Mouse (Mus musculus) spleen, adult 2 months (tissue): ENCODE data around the gene Pde4d. TPM values are rescaled to one million over a fixed set of nuclear protein-coding genes. Genes with fewer than 3 reads are reported as not detected.

ENCODE experiments used
- DNase-seq, 2 experiments: peaks; one replicate each; pipeline versions ENCODE4 v3.0.0 to v3.0.0-alpha.2; 2012 to 2021; ENCODE audit warnings: low spot score in 2 of 2, low read depth in 1 of 2
- H3K27ac ChIP-seq: fragments of 200-500 bp; 2 replicates; pipeline ENCODE4 v1.5.1; 2012; ENCODE audit warnings: low read length, inconsistent platforms; ENCODE audit not compliant: insufficient read depth
- H3K27me3 ChIP-seq: fragments of 200-500 bp; 2 replicates; pipeline ENCODE4 v1.6.1; 2012; ENCODE audit warnings: mild to moderate bottlenecking, moderate library complexity, low read length, inconsistent platforms; ENCODE audit not compliant: control insufficient read depth, insufficient read depth
- H3K36me3 ChIP-seq: fragments of 200-500 bp; 2 replicates; pipeline ENCODE4 v1.6.1; 2012; ENCODE audit warnings: mild to moderate bottlenecking, low read length, inconsistent platforms; ENCODE audit not compliant: control insufficient read depth, insufficient read depth
- H3K4me1 ChIP-seq: fragments of 200-500 bp; 2 replicates; pipeline ENCODE4 v1.6.1; 2011; ENCODE audit warnings: inconsistent platforms; ENCODE audit not compliant: control insufficient read depth, insufficient read depth, insufficient read length
- H3K4me3 ChIP-seq: fragments of 200-500 bp; 2 replicates; pipeline ENCODE4 v1.5.1; 2011; ENCODE audit warnings: mild to moderate bottlenecking, inconsistent platforms; ENCODE audit not compliant: insufficient read depth, insufficient read length; ENCODE audit errors: extremely low read depth
- CTCF ChIP-seq: fragments of 200-500 bp; IDR thresholded peaks from 2 replicates; pipeline ENCODE4 v1.5.1; 2011; ENCODE audit warnings: mild to moderate bottlenecking, inconsistent platforms; ENCODE audit not compliant: insufficient read depth, insufficient read length, insufficient replicate concordance; ENCODE audit errors: extremely low read depth
- POLR2A ChIP-seq: fragments of 200-500 bp; IDR thresholded peaks from 2 replicates; pipeline ENCODE4 v1.6.1; 2011; ENCODE audit warnings: low read depth, low read length, inconsistent platforms
- WGBS: fragments of 180-500 bp; shearing (Covaris S2); methylation state at CpG from one replicate; pipeline ENCODE4 v1.1.7; 2018; 5-methylcytosine and 5-hydroxymethylcytosine counted together
- polyA plus RNA-seq: library from polyadenylated mRNA; depleted of rRNA; stranded (reverse); fragments of >200 nt; gene quantifications from 2 replicates; pipeline ENCODE4 v1.2.3, GENCODE M21; 2012

Gene Pde4d
- polyA plus RNA-seq, 1 experiment = 4.8 TPM

DNA sequence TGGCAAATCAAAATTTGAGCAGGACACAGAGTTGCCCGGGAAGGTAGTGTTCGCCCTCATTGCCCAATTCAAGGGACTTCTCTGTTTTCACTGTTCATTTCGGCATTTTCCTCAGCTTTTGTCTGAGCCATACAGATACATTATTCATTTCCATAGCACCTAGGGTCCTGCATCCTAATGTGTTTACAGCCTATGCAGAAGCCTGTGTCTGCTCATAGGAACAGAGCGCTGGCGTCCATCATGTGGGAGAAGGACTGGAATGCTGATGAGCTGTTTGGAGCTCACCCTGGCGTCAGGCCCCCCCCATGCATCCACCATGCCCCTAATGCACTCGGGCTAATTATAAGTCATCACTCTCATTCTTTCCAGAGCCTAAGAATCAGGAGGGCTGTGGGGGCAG lies 900.4 kb downstream of the Pde4d start:
- no peak for DNase-seq
- H3K27ac ChIP-seq = no peak overlapping the region
- TF ChIP-seq POLR2A = no peak
- TF ChIP-seq CTCF = no peak

DNA sequence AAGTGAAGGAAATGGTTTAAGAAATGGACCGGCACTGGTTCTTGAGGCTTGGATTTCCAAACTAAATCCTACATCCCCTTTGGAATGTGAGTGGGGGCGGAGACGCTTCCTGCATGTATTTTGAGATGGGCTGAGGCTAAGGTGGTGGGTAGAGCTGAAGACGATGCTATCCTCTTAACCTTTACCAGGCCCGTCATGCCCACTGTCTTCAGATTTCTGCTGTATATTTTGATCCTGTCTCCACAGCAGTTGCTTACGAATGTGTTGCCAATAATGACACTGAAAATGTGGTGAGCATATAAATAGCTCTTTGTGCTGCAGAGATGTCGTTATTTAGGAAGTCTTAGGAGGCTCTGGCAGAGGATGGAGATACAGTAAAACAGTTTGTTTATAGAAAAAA lies 904.3 kb downstream of the Pde4d start:
- WGBS = 79% methylated on average over 7 of the region's 7 CpGs
- no peak for DNase-seq
- H3K27ac ChIP-seq = no peak overlapping the region
- H3K27me3 ChIP-seq = no peaks in the 10 kb centered on the region
- H3K36me3 ChIP-seq = no peaks in the 10 kb centered on the region
- no peaks in the 10 kb centered on the region for H3K4me1 ChIP-seq
- TF ChIP-seq CTCF (no peak), POLR2A (no peak)
- H3K4me3 ChIP-seq = no peak overlapping the region

More for the DNA sequence above, 900.4 kb downstream of the Pde4d start:
- Histone ChIP-seq H3K36me3 (no peaks in the 10 kb centered on the region), H3K4me1 (no peaks in the 10 kb centered on the region), H3K27me3 (no peaks in the 10 kb centered on the region), H3K4me3 (no peak overlapping the region)
- WGBS = 87% methylated on average over 7 of the region's 7 CpGs

DNA sequence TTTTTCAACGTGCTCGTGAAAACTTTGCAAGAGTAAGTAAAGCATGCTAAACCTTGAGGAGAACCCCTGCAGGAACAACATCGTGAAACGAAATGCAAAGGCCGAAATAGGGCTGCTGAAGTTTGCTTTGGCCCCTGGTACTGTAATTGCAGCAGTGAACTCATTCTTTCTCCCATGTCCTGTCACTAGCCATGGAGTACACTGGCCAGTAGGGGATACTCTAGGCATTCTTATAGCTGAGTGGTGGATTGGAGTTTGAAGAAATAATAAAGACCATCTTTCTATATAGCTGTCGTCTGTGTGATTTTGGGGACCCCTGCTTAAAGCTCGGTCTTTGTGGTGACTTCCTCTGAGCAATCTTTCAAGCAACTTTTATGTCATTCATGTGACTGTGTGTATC lies 906.5 kb downstream of the Pde4d start:
- WGBS = 85% methylated on average over 7 of the region's 7 CpGs
- Histone ChIP-seq H3K36me3 (no peaks in the 10 kb centered on the region), H3K27me3 (no peaks in the 10 kb centered on the region), H3K4me3 (no peak overlapping the region), H3K27ac (no peak overlapping the region), H3K4me1 (no peaks in the 10 kb centered on the region)
- TF ChIP-seq POLR2A (no peak), CTCF (no peak)
- DNase-seq = no peak

DNA sequence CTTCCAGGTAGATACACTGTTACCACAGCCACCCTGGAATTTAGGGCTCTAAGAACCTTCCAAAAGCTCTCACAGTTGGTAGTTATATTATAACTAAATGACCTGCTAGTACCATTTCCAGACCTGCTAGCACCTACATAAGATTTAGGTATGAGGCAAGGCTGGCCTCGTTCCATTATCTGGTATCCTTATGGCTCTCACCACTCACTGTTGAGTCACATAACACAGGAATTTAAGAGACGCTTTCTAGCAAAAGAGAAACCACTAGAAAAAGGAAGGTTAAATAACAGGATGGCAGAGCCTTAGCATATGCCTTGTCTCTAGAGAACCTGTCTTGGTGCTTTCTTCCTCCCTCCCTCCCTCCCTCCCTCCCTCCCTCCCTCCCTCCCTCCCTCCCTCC lies 910.2 kb downstream of the Pde4d start:
- Histone ChIP-seq H3K4me1 (no peaks in the 10 kb centered on the region), H3K4me3 (no peak overlapping the region), H3K36me3 (no peaks in the 10 kb centered on the region), H3K27ac (no peak overlapping the region), H3K27me3 (no peaks in the 10 kb centered on the region)
- no peak for TF ChIP-seq POLR2A
- TF ChIP-seq CTCF = no peak
- DNase-seq = no peak
- WGBS = 48% methylated on average over 2 of the region's 2 CpGs

GRCm38 (mm10) chr13:109362340-109362739 lies 912.6 kb downstream of the Pde4d start:
- Histone ChIP-seq H3K4me3 (no peak overlapping the region), H3K27ac (no peak overlapping the region), H3K27me3 (no peaks in the 10 kb centered on the region), H3K4me1 (no peaks in the 10 kb centered on the region), H3K36me3 (no peaks in the 10 kb centered on the region)
- 88% methylated on average over 6 of the region's 6 CpGs for WGBS
- DNase-seq = no peak
- TF ChIP-seq CTCF = no peak
- TF ChIP-seq POLR2A = no peak

- Histone ChIP-seq H3K36me3 (no peaks in the 10 kb centered on the region), H3K27ac (no peak overlapping the region), H3K4me3 (no peak overlapping the region), H3K4me1 (no peaks in the 10 kb centered on the region), H3K27me3 (no peaks in the 10 kb centered on the region; the same call in 1 of the 2 replicates)
- TF ChIP-seq CTCF = no peak
- no peak for TF ChIP-seq POLR2A
- DNase-seq = no peak
- 86% methylated on average over 5 of the region's 5 CpGs for whole genome bisulfite sequencing
Measured at GRCm38 (mm10) chr13:109374465-109374864, 924.7 kb downstream of the Pde4d start.

DNA sequence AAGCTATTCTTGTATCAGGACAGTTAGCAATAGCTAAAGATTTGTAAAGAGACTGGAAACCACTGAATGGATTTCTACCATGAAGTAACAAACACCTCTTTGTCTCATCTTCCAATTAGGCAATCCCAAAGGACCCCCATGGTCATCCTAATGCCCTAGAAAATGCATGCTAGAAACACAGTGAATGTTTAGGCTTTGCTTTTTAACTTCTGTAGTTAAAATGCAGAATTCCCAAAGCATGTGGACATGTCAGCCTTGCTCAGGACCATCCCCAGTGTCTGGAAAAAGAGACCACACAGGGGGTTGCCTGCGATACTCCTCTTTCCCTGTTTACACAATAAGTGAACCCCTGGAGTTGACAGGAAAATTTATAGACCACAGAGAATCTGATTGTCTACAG lies 926.9 kb downstream of the Pde4d start:
- Histone ChIP-seq H3K4me3 (no peak overlapping the region), H3K27me3 (no peaks in the 10 kb centered on the region; the same call in 1 of the 2 replicates), H3K27ac (no peak overlapping the region), H3K36me3 (no peaks in the 10 kb centered on the region), H3K4me1 (no peaks in the 10 kb centered on the region)
- WGBS = 94% methylated on average over 1 of the region's 1 CpGs
- TF ChIP-seq POLR2A = no peak
- TF ChIP-seq CTCF = no peak
- DNase-seq = no peak
